Mouse (Mus musculus) lung, postnatal 25 days (tissue): Measurements from ENCODE around the gene Rhbdf2.
A peak's percentile ranks its signal among the peaks of the same experiment; 100 is the strongest.
"Not testable (repeated sequence)": the region's sequence is repeated elsewhere in the genome, so short reads cannot be mapped to it uniquely, and the experiment has no call there.

Experiments
- DNase-seq: peaks from one replicate; pipeline ENCODE4 v3.0.0; 2022; ENCODE audit warnings: low spot score

Rhbdf2 gene

GRCm38 (mm10) chr11:116643579-116644224 is 16.9 kb upstream of the Rhbdf2 start:
- DNase-seq, result no peak

GRCm38 (mm10) chr11:116642681-116643578 is 16.1 kb upstream of the Rhbdf2 start:
- DNase-seq, result peak; percentile 91

GRCm38 (mm10) chr11:116641731-116642130 is 14.9 kb upstream of the Rhbdf2 start:
- DNase-seq, result no peak

- DNase-seq, result no peak
Measured at GRCm38 (mm10) chr11:116641168-116641567, 14.3 kb upstream of the Rhbdf2 start.

- not testable (repeated sequence) for DNase-seq
Measured at GRCm38 (mm10) chr11:116636607-116637006, 9.8 kb upstream of the Rhbdf2 start.

- no peak for DNase-seq
Measured at GRCm38 (mm10) chr11:116632962-116633361, 6.1 kb upstream of the Rhbdf2 start.

- DNase-seq, result no peak
Measured at GRCm38 (mm10) chr11:116630171-116630965, 3.5 kb upstream of the Rhbdf2 start.

GRCm38 (mm10) chr11:116629472-116629871 is 2.7 kb upstream of the Rhbdf2 start:
- no peak for DNase-seq

- DNase-seq, result peak; percentile 91
Measured at GRCm38 (mm10) chr11:116628712-116629111, 1.9 kb upstream of the Rhbdf2 start.

- no peak for DNase-seq
Measured at GRCm38 (mm10) chr11:116627072-116628020, 527 bp upstream of the Rhbdf2 start.

- no peak for DNase-seq
Measured at GRCm38 (mm10) chr11:116625081-116626000, 1.5 kb downstream of the Rhbdf2 start.

GRCm38 (mm10) chr11:116624131-116624832 is 2.5 kb downstream of the Rhbdf2 start:
- peak; percentile 87 for DNase-seq

GRCm38 (mm10) chr11:116623281-116624124 is 3.3 kb downstream of the Rhbdf2 start:
- DNase-seq, result no peak

GRCm38 (mm10) chr11:116621258-116621704 is 5.5 kb downstream of the Rhbdf2 start:
- peak; percentile 95 for DNase-seq

- no peak for DNase-seq
Measured at GRCm38 (mm10) chr11:116620559-116621253, 6.1 kb downstream of the Rhbdf2 start.

GRCm38 (mm10) chr11:116620073-116620472 is 6.7 kb downstream of the Rhbdf2 start:
- peak; percentile 84 for DNase-seq

- DNase-seq, result no peak
Measured at GRCm38 (mm10) chr11:116619561-116619960, 7.3 kb downstream of the Rhbdf2 start.

GRCm38 (mm10) chr11:116619156-116619555 is 7.7 kb downstream of the Rhbdf2 start:
- DNase-seq, result peak; percentile 79
